ENCODE assay signal across 8 mouse cellular contexts in the genomic region with DNA sequence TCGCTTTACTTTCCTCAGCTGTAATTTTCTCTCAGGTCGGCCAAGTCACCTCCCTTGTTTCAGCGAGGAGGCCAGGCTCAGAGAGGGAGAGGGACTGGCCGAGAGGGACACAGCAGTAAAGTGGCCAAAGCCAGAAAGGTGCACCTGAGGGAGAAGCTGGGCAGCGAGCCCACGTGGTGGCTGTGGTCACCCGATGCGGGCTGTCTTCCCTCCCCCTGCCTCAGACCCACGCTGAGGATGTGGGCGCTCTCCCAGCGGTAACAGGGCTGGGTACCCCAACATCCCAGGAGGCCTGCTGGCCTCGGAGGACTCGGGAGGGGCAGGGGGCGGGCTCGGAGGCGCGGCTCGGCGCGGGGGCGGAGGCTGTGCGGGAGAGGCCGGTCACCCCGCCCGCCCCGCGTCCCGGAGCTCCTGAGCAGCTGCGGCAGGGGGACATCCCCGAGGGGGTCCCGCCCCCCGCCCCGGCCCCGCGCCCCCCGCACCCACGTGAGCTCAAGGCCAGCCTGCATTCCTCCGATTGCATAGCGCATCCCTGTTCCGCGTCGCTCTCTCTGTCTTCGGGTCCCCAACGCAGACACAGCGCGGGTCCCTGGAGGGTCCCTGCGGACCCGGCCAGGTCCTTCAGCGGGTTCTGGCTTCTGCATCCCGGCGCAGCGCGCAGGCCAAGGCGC. TPM values are rescaled to one million over a fixed set of nuclear protein-coding genes. Genes with fewer than 3 reads are reported as not detected.
DNase-seq lines count a peak whose midpoint lies in the region; ATAC-seq and TF ChIP-seq lines count a peak whose summit lies in the region.

A gene (plus strand): TSS at position 516 of the 671 bp plus-strand sequence.

- 4% methylated on average over 47 of the region's 54 CpGs for WGBS in forebrain, postnatal 0 days
- WGBS in intestine, postnatal 0 days = 1% methylated on average over 43 of the region's 54 CpGs
- WGBS in limb, embryonic 15.5 days = under 1% methylated on average over 53 of the region's 54 CpGs

- no peaks in the 10 kb centered on the region for H3K27me3 ChIP-seq in forebrain, postnatal 0 days (ENCODE audit: insufficient read depth, low read length)
- H3K27me3 ChIP-seq in intestine, postnatal 0 days (replicated peaks; ENCODE audit: control insufficient read depth, insufficient read depth, low read length) = no peaks in the 10 kb centered on the region
- H3K27me3 ChIP-seq in limb, embryonic 15.5 days = no peaks in the 10 kb centered on the region
- H3K27me3 ChIP-seq in myocyte (ENCODE audit: control insufficient read depth, insufficient read depth, insufficient read length) = no peaks in the 10 kb centered on the region

- H3K4me1 ChIP-seq in forebrain, postnatal 0 days (ENCODE audit: insufficient read depth) = no peaks in the 10 kb centered on the region
- H3K4me1 ChIP-seq in intestine, postnatal 0 days (replicated peaks; ENCODE audit: control insufficient read depth, insufficient read depth, low read length) = no peaks in the 10 kb centered on the region; the same call in 1 of the 2 replicates
- H3K4me1 ChIP-seq in limb, embryonic 15.5 days = peaks cover 14% of the 10 kb centered on the region

- peak; percentile 24 for DNase-seq in gastrocnemius, postnatal 14 days
- no peak for DNase-seq in gastrocnemius, adult 8-10 months (ENCODE audit: low spot score in 2 of 2)
- DNase-seq in cerebellum, adult 18-20 months = peak; percentile 77
- peak; percentile 43 for DNase-seq in forebrain, postnatal 0 days

- peak within 1 kb of the TSS; percentile 72 for H3K9ac ChIP-seq in forebrain, postnatal 0 days
- peak within 1 kb of the TSS; percentile 57 for H3K9ac ChIP-seq in intestine, postnatal 0 days (ENCODE audit: low read depth, low read length)
- H3K9ac ChIP-seq in limb, embryonic 15.5 days = peak within 1 kb of the TSS; percentile 47

- ATAC-seq in forebrain, postnatal 0 days = peak; percentile 81
- ATAC-seq in intestine, postnatal 0 days = peak; percentile 47; the same call in 1 of the 2 replicates
- peak; percentile 40; the same call in 1 of the 2 replicates for ATAC-seq in limb, embryonic 15.5 days (ENCODE audit: insufficient number of reproducible peaks, low FRiP score, low TSS enrichment, low read depth)
- no peak for ATAC-seq in inflammation-experienced regulatory T-cells, adult 6 months

- no peak for TF ChIP-seq CTCF in forebrain, postnatal 0 days (IDR thresholded peaks at IDR 0.05; ENCODE audit: low read depth)
- TF ChIP-seq CTCF in intestine, postnatal 0 days (IDR thresholded peaks at IDR 0.05; ENCODE audit: low read depth) = no peak

- H3K36me3 ChIP-seq in forebrain, postnatal 0 days (ENCODE audit: insufficient read depth) = no peaks in the 10 kb centered on the region
- no peaks in the 10 kb centered on the region for H3K36me3 ChIP-seq in intestine, postnatal 0 days (ENCODE audit: control insufficient read depth, insufficient read depth)
- H3K36me3 ChIP-seq in limb, embryonic 15.5 days = no peaks in the 10 kb centered on the region
- H3K36me3 ChIP-seq in myocyte (ENCODE audit: control insufficient read depth, insufficient read depth) = no peaks in the 10 kb centered on the region

- peak within 1 kb of the TSS; percentile 61 for H3K4me3 ChIP-seq in forebrain, postnatal 0 days (ENCODE audit: low read depth, low read length)
- peak within 1 kb of the TSS; percentile 60 for H3K4me3 ChIP-seq in intestine, postnatal 0 days (ENCODE audit: low read depth, low read length)
- H3K4me3 ChIP-seq in limb, embryonic 15.5 days = peak within 1 kb of the TSS; percentile 53
- H3K4me3 ChIP-seq in myocyte = no peak within 1 kb of the TSS

- H3K79me2 ChIP-seq in myocyte (ENCODE audit: control insufficient read depth, insufficient read depth) = no peaks in the 10 kb centered on the region

- H3K27ac ChIP-seq in forebrain, postnatal 0 days (ENCODE audit: low read depth, low read length) = peak within 1 kb of the TSS; percentile 50; the same call in 1 of the 2 replicates
- no peak within 1 kb of the TSS for H3K27ac ChIP-seq in intestine, postnatal 0 days (ENCODE audit: low read depth, low read length)
- H3K27ac ChIP-seq in limb, embryonic 15.5 days = no peak within 1 kb of the TSS

- H3K9me3 ChIP-seq in forebrain, postnatal 0 days (ENCODE audit: low read length) = no peaks in the 10 kb centered on the region
- no peaks in the 10 kb centered on the region for H3K9me3 ChIP-seq in intestine, postnatal 0 days (ENCODE audit: control insufficient read depth)
- no peaks in the 10 kb centered on the region for H3K9me3 ChIP-seq in limb, embryonic 15.5 days

- no peak within 1 kb of the TSS for H3ac ChIP-seq in myocyte (ENCODE audit: control insufficient read depth, insufficient read length)

- intact Hi-C loops in gastrocnemius, postnatal 14 days (cut with DNase I; ENCODE audit: low total_unique reads) = no loop called here

- H3K4me2 ChIP-seq in forebrain, postnatal 0 days (ENCODE audit: low read depth) = peak within 1 kb of the TSS; percentile 95
- peak within 1 kb of the TSS; percentile 96 for H3K4me2 ChIP-seq in intestine, postnatal 0 days (replicated peaks; ENCODE audit: low read depth)
- peak within 1 kb of the TSS; percentile 99 for H3K4me2 ChIP-seq in limb, embryonic 15.5 days
- H3K4me2 ChIP-seq in myocyte (ENCODE audit: low read depth) = peak within 1 kb of the TSS; percentile 18

- no peak for TF ChIP-seq POLR2A in myocyte (IDR thresholded peaks at IDR 0.05; ENCODE audit: insufficient read length, low read depth)

TF ChIP-seq in myocyte, 11 proteins besides CTCF, POLR2A, EP300 and RAD21:
- TF ChIP-seq TCF12 (IDR thresholded peaks at IDR 0.05; ENCODE audit: insufficient read depth, poor library complexity, severe bottlenecking) (no peak), CEBPB (IDR thresholded peaks at IDR 0.05; ENCODE audit: insufficient read depth, poor library complexity, severe bottlenecking) (no peak), POLR2AphosphoS2 (IDR thresholded peaks at IDR 0.05; ENCODE audit: insufficient read length, low read depth) (no peak), MYOG (IDR thresholded peaks at IDR 0.05; ENCODE audit: control insufficient read depth in 1 of 3, insufficient read depth in 1 of 3, insufficient read length in 2 of 3, low read depth in 2 of 3) (no peak), SRF (IDR thresholded peaks at IDR 0.05; ENCODE audit: control insufficient read depth, insufficient read length, low read depth) (no peak), MYOD1 (IDR thresholded peaks at IDR 0.05; ENCODE audit: control insufficient read depth in 1 of 3, insufficient read length in 2 of 3, low read depth in 2 of 3) (no peak), USF1 (IDR thresholded peaks at IDR 0.05; ENCODE audit: low read depth) (no peak), TCF3 (IDR thresholded peaks at IDR 0.05; ENCODE audit: insufficient read length, low read depth) (no peak), MAX (IDR thresholded peaks at IDR 0.05; ENCODE audit: low read depth) (no peak), REST (IDR thresholded peaks at IDR 0.05; ENCODE audit: insufficient read depth, insufficient read length) (no peak), E2F4 (IDR thresholded peaks at IDR 0.05; ENCODE audit: insufficient read depth) (no peak)

RNA-seq across cellular contexts. Expression of the gene that starts here (rescaled TPM):
- total RNA-seq in gastrocnemius, postnatal 14 days (2021) = under 1 TPM in 1 of 2 experiments, not detected in 1; 0.14 TPM
- not detected for total RNA-seq in gastrocnemius, adult 8-10 months (2022)
- total RNA-seq in forebrain, postnatal 0 days (2014; rRNA removed) = 16.6 and 19.1 TPM in 2 replicates
- polyA plus RNA-seq in forebrain, postnatal 0 days (2015; fragmentation: Nextera tagmentation; extraction: Ambion mirVana) = 10.7 and 15.5 TPM in 2 replicates
- polyA plus RNA-seq in intestine, postnatal 0 days (2015; fragmentation: Nextera tagmentation; extraction: Ambion mirVana) = 0.38 and 0.51 TPM in 2 replicates
- polyA plus RNA-seq in limb, embryonic 15.5 days (2015; fragmentation: Nextera tagmentation; extraction: Ambion mirVana) = 0.82 and 1.0 TPM in 2 replicates
- polyA plus RNA-seq in myocyte (2012; fragmentation: generic; extraction: Trizol) = 0.05 TPM
- not detected for polyA plus RNA-seq in inflammation-experienced regulatory T-cells, adult 6 months (2017; shearing (Covaris generic))

Comparison
In these comparisons a context has a peak if more than half of its experiments do, and no peak if none do; other contexts are left out.
1. RNA of the gene that starts here (total RNA-seq): 16.6 to 19.1 TPM in forebrain, postnatal 0 days; 0.14 TPM in gastrocnemius, postnatal 14 days and not detected in gastrocnemius, adult 8-10 months; every median in the first group is over 10 times any median in the second.
2. Peak in DNase-seq in gastrocnemius, postnatal 14 days; RNA of the gene not detected or under 1 TPM.
3. Peak in ATAC-seq, H3K4me3 ChIP-seq, H3K9ac ChIP-seq and H3K4me2 ChIP-seq in intestine, postnatal 0 days; RNA of the gene not detected or under 1 TPM.
4. DNase-seq: peak in cerebellum, adult 18-20 months (2 of 2) and forebrain, postnatal 0 days (single experiment); none in gastrocnemius, adult 8-10 months (0 of 2).
5. H3K4me2 ChIP-seq: peak in every context shown above with its lines; median percentile 99 in limb, embryonic 15.5 days; 96 in intestine, postnatal 0 days; 95 in forebrain, postnatal 0 days; 18 in myocyte.
6. Peak in every context shown above with its lines, with median percentiles within 50 percentile points of each other: H3K9ac ChIP-seq.